Mouse (Mus musculus) liver, embryonic 13.5 days (tissue): ENCODE measurements around the gene Ccdc17. TPM values are rescaled to one million over a fixed set of nuclear protein-coding genes. Genes with fewer than 3 reads are reported as not detected.

Experiments
- ATAC-seq: fragments of 200-750 bp; cut with Nextera tagmentation; 2 replicates; pipeline ENCODE4 v1.8.0; 2017; ENCODE audit warnings: low read depth, mild to moderate bottlenecking, moderate number of reproducible peaks, moderate library complexity
- DNase-seq: peaks from one replicate; pipeline ENCODE4 v3.0.0; 2022
- H3K27ac ChIP-seq: fragments of 300-500 bp; sonication (generic); 2 replicates; pipeline ENCODE4 v1.5.1; 2015; ENCODE audit warnings: moderate library complexity, mild to moderate bottlenecking, inconsistent platforms
- H3K27me3 ChIP-seq: fragments of 300-500 bp; sonication (generic); 2 replicates; pipeline ENCODE4 v1.6.1; 2015; ENCODE audit warnings: mild to moderate bottlenecking, inconsistent platforms
- H3K36me3 ChIP-seq: fragments of 300-500 bp; sonication (generic); 2 replicates; pipeline ENCODE4 v1.6.1; 2015; ENCODE audit warnings: mild to moderate bottlenecking, inconsistent platforms
- H3K4me1 ChIP-seq: fragments of 300-500 bp; sonication (generic); replicated peaks from 2 replicates; pipeline ENCODE4 v1.6.1; 2015; ENCODE audit warnings: inconsistent platforms
- H3K4me2 ChIP-seq: fragments of 300-500 bp; sonication (generic); 2 replicates; pipeline ENCODE4 v1.6.1; 2015; ENCODE audit warnings: inconsistent platforms, mild to moderate bottlenecking, moderate library complexity
- H3K4me3 ChIP-seq: fragments of 300-500 bp; sonication (generic); replicated peaks from 2 replicates; pipeline ENCODE4 v1.5.1; 2015; ENCODE audit warnings: mild to moderate bottlenecking, inconsistent platforms
- H3K9ac ChIP-seq: fragments of 300-500 bp; sonication (generic); 2 replicates; pipeline ENCODE4 v1.6.1; 2015; ENCODE audit warnings: mild to moderate bottlenecking, inconsistent platforms
- H3K9me3 ChIP-seq: fragments of 300-500 bp; sonication (generic); replicated peaks from 2 replicates; pipeline ENCODE4 v1.6.1; 2016; ENCODE audit warnings: inconsistent platforms
- WGBS: fragments of 180-500 bp; shearing (Covaris S2); methylation state at CpG from one replicate; pipeline ENCODE4 v1.1.7; 2015; ENCODE audit not compliant: insufficient replicate concordance; 5-methylcytosine and 5-hydroxymethylcytosine counted together
- polyA plus RNA-seq: library from polyadenylated mRNA; unstranded; fragments of >200 nt; fragmentation: Nextera tagmentation; extraction: Ambion mirVana; gene quantifications from 2 replicates; pipeline ENCODE4 v1.2.1, GENCODE M21; 2015

The Ccdc17 gene
- polyA plus RNA-seq, 1 experiment from 2014 or later, result 1.8 TPM

DNA sequence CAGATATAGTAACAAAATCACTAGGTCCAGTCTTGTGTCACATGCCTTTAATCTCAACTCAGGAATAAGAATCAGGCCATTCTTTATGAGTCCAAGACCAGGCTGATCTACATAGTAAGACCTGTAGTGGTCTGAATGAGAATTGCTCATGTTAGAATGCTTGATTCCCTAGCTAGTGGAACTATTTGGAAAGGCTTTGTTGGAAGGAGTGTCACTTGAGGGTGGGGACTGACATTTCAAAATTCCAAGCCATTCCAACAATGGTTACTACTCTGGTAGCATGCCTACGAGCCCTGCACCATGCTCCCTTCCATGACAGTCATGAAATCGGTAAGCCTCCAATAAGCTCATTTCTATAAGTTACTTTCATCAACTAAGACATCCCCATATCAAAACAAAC lies 16.2 kb downstream of the Ccdc17 start:
- no peaks in the 10 kb centered on the region for H3K9me3 ChIP-seq
- H3K4me3 ChIP-seq, result no peak overlapping the region
- no peak overlapping the region for H3K27ac ChIP-seq
- DNase-seq, result no peak
- no peaks in the 10 kb centered on the region for H3K4me1 ChIP-seq
- 86% methylated on average over 2 of the region's 2 CpGs for WGBS
- peaks cover 78% of the 10 kb centered on the region for H3K36me3 ChIP-seq
- H3K4me2 ChIP-seq, result no peak overlapping the region
- H3K27me3 ChIP-seq, result no peaks in the 10 kb centered on the region
- no peak overlapping the region for H3K9ac ChIP-seq
- ATAC-seq, result no peak

DNA sequence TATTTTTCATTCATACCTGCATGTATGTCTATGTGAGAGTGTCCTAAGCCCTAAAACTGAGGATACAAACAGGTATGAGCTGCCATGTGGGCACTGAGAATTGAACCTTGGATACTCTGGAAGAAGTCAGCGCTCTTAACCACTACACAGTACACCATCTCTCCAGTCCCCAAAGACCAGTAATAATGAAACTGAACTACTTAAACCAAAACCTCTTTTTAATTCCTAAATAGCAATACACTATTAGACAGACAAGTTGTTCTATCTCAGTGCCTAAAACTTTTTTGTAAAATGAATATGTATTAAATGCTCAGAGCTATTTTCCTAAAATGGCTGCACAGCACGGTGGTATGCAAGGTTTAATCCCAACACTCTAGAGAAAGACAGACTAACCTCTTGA lies 18.8 kb downstream of the Ccdc17 start:
- no peak overlapping the region for H3K27ac ChIP-seq
- DNase-seq (no peak), ATAC-seq (no peak)
- no peak overlapping the region for H3K9ac ChIP-seq
- H3K4me1 ChIP-seq, result no peaks in the 10 kb centered on the region
- 88% methylated on average over 2 of the region's 2 CpGs for WGBS
- H3K27me3 ChIP-seq, result no peaks in the 10 kb centered on the region
- no peak overlapping the region for H3K4me2 ChIP-seq
- H3K9me3 ChIP-seq, result no peaks in the 10 kb centered on the region
- no peak overlapping the region for H3K4me3 ChIP-seq
- H3K36me3 ChIP-seq, result peaks cover 78% of the 10 kb centered on the region

DNA sequence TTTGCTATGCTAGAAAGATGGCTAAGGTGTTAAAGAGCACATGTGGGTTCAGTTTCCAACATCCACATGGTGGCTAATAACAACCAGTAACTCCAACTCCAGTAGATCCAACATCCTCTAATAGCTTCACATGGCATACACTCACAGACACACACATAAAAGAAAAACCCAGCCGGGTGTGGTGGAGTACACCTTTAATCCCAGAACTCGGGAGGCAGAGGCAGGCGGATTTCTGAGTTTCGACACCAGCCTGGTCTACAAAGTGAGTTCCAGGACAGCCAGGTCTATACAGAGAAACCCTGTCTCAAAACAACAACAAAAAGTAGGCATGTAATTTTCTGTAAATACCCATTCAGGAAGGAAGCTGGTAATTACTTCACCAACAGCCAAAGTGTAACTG lies 28.4 kb downstream of the Ccdc17 start:
- peak overlapping the region; percentile 96; the same call in 1 of the 2 replicates for H3K4me3 ChIP-seq
- H3K36me3 ChIP-seq, result peaks cover 39% of the 10 kb centered on the region

DNA sequence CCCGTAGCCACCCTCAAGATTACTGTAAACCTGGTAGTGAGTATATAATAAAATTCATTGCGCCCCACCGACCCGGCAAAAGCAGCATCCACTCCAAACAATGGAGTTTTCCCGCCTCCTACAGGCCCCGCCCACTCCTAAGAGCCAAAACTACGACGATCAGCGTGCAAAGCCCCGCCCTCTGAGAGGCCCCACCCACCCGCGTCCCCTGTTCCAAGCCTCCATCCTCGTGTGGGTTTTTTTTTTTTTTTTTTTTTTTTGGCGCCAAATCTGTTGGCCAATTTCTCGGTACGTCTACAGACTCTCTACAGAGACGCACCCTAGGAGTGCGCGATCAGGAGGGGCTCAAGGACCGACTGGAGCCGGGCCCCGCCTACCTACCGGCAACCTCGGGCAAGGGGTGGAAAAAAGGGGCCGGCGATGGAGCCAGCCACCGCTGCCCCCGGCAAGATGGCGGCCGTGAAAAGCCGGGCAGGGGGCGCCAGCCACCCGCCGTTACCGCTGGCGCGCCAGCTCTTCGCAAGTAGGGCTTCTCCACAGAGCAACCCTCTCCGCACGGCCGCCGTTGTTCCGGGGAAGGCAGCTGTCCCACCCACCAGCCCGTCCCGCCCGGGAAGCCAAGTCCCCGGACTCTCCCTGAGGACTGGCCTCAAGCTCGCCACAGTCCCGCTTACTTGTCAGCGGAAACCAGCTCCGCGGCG lies 30.4 kb downstream of the Ccdc17 start:
- Histone ChIP-seq H3K4me3 (peak overlapping the region; percentile 96), H3K4me2 (peak overlapping the region; percentile 88), H3K4me1 (peaks cover 25% of the 10 kb centered on the region), H3K9me3 (no peaks in the 10 kb centered on the region), H3K36me3 (peaks cover 21% of the 10 kb centered on the region), H3K27ac (peak overlapping the region; percentile 94), H3K9ac (peak overlapping the region; percentile 90), H3K27me3 (no peaks in the 10 kb centered on the region)
- DNase-seq (peak; percentile 79), ATAC-seq (peak; percentile 76)
- WGBS, result under 1% methylated on average over 52 of the region's 53 CpGs

More for the DNA sequence above, 28.4 kb downstream of the Ccdc17 start:
- no peak for DNase-seq
- Histone ChIP-seq H3K4me2 (peak overlapping the region; percentile 88), H3K27ac (no peak overlapping the region), H3K4me1 (peaks cover 25% of the 10 kb centered on the region), H3K9ac (no peak overlapping the region; the same call in 1 of the 2 replicates), H3K9me3 (no peaks in the 10 kb centered on the region), H3K27me3 (no peaks in the 10 kb centered on the region)
- ATAC-seq, result no peak
- WGBS, result 80% methylated on average over 4 of the region's 4 CpGs

DNA sequence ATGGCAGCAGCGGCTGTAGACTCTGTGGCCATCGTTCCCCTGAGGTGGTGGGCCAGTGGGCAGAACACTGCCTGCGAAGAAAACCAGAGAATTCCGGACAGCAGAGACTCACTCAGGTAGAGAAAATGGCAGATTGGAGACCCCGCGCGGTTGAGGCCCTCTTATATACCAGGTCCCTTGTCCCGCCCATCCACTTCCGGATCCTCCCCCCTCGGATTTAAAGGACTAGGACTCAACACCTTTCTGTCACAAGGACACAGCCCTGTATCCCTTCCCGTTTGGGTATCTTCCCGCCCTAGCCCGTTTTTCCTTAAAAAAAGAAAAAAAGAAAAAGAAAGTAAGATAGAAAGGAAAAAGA lies 30.9 kb downstream of the Ccdc17 start:
- peak overlapping the region; percentile 96 for H3K4me3 ChIP-seq
- under 1% methylated on average over 13 of the region's 13 CpGs for WGBS
- H3K4me2 ChIP-seq, result peak overlapping the region; percentile 88
- DNase-seq (peak; percentile 86), ATAC-seq (peak; percentile 82)
- peak overlapping the region; percentile 90 for H3K9ac ChIP-seq
- no peaks in the 10 kb centered on the region for H3K9me3 ChIP-seq
- H3K27ac ChIP-seq, result peak overlapping the region; percentile 94
- peaks cover 17% of the 10 kb centered on the region for H3K36me3 ChIP-seq
- no peaks in the 10 kb centered on the region for H3K27me3 ChIP-seq
- H3K4me1 ChIP-seq, result peaks cover 25% of the 10 kb centered on the region

DNA sequence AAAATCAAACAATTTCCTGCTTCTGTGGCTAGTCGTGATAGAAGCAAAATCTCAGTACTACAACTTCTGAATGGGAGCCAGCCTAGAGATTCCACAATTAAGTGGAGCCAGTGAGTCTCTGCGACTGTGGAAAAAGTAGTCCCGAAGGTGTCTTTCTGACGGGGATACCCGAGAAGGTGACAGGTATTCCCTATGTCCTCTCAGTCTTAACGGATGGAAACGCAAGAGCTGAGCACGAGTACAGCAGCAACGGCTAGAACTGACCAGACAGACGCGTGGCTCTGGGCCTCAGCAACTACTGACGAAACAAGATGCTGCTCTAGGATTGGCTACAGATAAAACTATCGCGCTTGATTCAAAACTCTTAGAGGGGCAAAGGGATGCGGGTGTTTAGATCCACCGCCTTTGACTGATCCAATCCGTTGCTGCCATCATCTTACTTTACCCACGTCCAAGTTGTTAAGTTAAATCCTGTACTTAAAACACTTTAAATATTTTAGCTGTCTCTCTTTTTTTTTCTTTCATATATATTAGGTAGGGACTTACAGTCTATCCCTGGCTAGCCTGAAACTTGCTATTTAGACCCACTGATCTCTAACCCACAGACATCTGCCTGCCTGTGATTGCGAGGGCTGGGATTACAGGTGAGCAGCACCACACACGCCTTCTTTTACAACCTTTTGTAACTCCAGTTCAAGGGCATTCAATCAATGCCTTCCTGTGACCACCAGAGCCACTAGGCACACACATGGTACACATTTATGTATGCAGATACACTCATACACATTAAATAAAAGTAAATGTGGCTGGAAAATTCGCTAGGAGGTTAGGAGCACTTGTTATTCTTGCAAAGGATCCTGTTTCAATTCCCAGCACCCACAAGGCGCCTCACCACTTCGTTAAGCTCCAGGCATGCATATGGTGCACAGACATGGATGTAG lies 31.5 kb downstream of the Ccdc17 start, which contains the start of gene Nasp:
TSS of gene Nasp (minus strand) at position 220 of the 941 bp plus-strand sequence.
- Histone ChIP-seq H3K27ac (peak within 1 kb of the TSS; percentile 94), H3K4me3 (peak within 1 kb of the TSS; percentile 96), H3K9ac (peak within 1 kb of the TSS; percentile 90), H3K36me3 (peaks cover 13% of the 10 kb centered on the region), H3K4me2 (peak within 1 kb of the TSS; percentile 88), H3K9me3 (no peaks in the 10 kb centered on the region), H3K4me1 (peaks cover 25% of the 10 kb centered on the region), H3K27me3 (no peaks in the 10 kb centered on the region)
- DNase-seq (peak; percentile 71), ATAC-seq (peak; percentile 78)
- 7% methylated on average over 23 of the region's 23 CpGs for WGBS

DNA sequence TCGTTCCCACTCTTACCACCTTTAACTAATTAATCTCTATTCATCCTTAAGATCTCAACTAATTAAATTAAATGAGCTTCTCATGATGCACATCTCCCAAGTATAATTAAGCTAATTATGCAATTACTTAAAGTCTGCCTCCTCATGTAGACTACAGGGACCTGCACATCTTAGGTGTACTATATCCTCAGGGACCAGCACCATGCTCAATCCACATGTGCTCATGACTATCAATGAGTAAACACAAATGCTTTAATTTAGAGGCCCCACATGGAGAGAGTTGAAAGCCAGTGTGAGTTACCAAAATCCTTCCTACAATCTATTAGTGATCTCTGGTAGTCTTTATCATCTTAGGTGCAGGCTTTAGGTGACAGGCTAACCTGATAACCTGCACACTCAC lies 38.7 kb downstream of the Ccdc17 start:
- DNase-seq, result no peak
- Histone ChIP-seq H3K27ac (no peak overlapping the region), H3K4me3 (no peak overlapping the region), H3K9ac (no peak overlapping the region), H3K27me3 (no peaks in the 10 kb centered on the region), H3K4me2 (no peak overlapping the region), H3K4me1 (no peaks in the 10 kb centered on the region), H3K36me3 (peaks cover 56% of the 10 kb centered on the region), H3K9me3 (no peaks in the 10 kb centered on the region)
- no peak for ATAC-seq
- 80% methylated on average over 1 of the region's 1 CpGs for WGBS

DNA sequence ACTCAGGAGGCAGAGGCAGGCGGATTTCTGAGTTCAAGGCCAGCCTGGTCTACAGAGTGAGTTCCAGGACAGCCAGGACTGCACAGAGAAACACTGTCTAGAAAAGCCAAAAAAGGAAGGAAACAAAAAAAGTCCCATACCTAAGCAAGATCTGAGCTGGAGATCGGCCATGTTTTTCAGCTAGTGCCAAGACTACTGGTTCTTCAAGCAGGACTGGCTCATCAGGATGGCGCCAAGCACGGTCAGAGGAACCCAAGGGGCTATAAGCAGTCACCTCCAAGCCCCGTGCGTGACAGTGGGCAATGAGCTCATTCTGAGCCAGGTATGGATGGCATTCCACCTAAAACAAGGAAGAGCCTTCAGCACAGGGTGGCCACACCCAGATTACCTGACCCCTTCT lies 42.4 kb downstream of the Ccdc17 start:
- Histone ChIP-seq H3K27me3 (no peaks in the 10 kb centered on the region), H3K9ac (no peak overlapping the region), H3K4me2 (no peak overlapping the region), H3K36me3 (peaks cover 90% of the 10 kb centered on the region), H3K4me1 (no peaks in the 10 kb centered on the region), H3K4me3 (no peak overlapping the region), H3K9me3 (no peaks in the 10 kb centered on the region), H3K27ac (no peak overlapping the region)
- 83% methylated on average over 6 of the region's 6 CpGs for WGBS
- ATAC-seq (no peak), DNase-seq (no peak)

DNA sequence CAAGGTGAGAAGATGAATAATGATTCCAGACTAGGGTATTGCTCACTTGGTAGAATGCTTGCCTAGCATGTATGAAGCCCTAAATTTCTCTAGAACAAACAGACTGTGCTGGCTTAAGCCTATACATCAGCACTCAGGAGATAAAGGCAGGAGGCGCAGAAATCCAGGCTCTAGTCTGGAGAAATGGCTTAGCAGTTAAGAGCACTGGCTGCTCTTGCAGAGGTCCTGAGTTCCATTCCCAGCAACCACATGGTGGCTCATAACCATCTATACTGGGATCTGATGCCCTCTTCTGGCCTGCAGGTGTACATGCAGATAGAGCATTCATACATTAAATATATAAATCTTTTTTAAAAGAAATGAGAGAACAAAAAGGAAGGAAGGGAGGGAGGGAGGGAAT lies 45.6 kb downstream of the Ccdc17 start:
- ATAC-seq (no peak), DNase-seq (no peak)
- Histone ChIP-seq H3K4me2 (no peak overlapping the region), H3K9me3 (no peaks in the 10 kb centered on the region), H3K4me3 (no peak overlapping the region), H3K27ac (no peak overlapping the region), H3K36me3 (peaks cover 90% of the 10 kb centered on the region), H3K9ac (no peak overlapping the region), H3K27me3 (no peaks in the 10 kb centered on the region), H3K4me1 (peaks cover 10% of the 10 kb centered on the region)
- WGBS, result 83% methylated on average over 1 of the region's 1 CpGs

DNA sequence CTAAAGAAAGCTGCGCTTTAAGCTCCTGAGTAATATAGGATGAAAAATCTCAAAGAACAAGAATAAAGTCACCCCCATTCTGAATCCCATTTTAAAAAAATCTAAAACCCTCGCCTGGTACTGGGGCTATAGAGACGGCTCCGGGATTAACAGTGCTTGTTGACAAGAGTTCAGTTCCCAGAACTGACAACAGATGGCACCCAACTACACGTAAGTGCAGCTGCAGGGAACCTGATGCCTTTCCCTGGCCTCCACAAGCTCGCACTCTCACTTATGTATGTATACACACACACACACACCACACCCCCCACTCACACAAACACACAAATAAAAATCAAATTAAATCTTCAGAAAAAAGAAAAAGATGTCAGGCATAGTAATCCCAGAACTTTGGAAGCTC lies 47.9 kb downstream of the Ccdc17 start:
- no peaks in the 10 kb centered on the region for H3K9me3 ChIP-seq
- peaks cover 88% of the 10 kb centered on the region for H3K36me3 ChIP-seq
- H3K4me2 ChIP-seq, result no peak overlapping the region
- H3K9ac ChIP-seq, result no peak overlapping the region
- ATAC-seq (no peak), DNase-seq (no peak)
- no peak overlapping the region for H3K4me3 ChIP-seq
- no peak overlapping the region for H3K27ac ChIP-seq
- 53% methylated on average over 6 of the region's 6 CpGs for WGBS
- peaks cover 32% of the 10 kb centered on the region for H3K4me1 ChIP-seq
- H3K27me3 ChIP-seq, result no peaks in the 10 kb centered on the region

DNA sequence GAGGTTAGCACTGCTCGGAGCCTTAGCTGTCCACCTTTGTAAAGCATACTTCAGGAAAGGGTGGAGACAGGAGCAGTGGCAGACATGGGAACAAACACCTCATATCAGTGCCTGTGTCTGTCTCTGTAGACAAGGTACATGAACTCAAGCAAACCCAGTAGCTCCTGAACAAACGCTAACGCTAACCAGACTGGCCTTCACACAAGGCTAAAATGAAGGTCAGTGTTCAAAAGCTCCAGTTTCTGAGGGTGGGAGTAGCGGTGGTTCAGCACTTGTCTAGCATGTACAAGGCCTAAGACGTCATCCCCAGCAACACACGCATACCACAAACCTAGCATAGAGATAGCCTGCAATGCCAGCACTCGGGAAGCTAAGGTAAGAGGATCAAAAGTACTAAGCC lies 49.2 kb downstream of the Ccdc17 start:
- no peaks in the 10 kb centered on the region for H3K27me3 ChIP-seq
- H3K36me3 ChIP-seq, result peaks cover 79% of the 10 kb centered on the region

More for the DNA sequence above, 49.2 kb downstream of the Ccdc17 start:
- Histone ChIP-seq H3K9ac (no peak overlapping the region), H3K4me3 (no peak overlapping the region), H3K27ac (no peak overlapping the region), H3K4me2 (no peak overlapping the region), H3K9me3 (no peaks in the 10 kb centered on the region), H3K4me1 (peaks cover 45% of the 10 kb centered on the region)
- WGBS, result 78% methylated on average over 7 of the region's 7 CpGs
- DNase-seq, result no peak
- ATAC-seq, result no peak
